ENCODE assay signal across 9 mouse cellular contexts in the genomic region with DNA sequence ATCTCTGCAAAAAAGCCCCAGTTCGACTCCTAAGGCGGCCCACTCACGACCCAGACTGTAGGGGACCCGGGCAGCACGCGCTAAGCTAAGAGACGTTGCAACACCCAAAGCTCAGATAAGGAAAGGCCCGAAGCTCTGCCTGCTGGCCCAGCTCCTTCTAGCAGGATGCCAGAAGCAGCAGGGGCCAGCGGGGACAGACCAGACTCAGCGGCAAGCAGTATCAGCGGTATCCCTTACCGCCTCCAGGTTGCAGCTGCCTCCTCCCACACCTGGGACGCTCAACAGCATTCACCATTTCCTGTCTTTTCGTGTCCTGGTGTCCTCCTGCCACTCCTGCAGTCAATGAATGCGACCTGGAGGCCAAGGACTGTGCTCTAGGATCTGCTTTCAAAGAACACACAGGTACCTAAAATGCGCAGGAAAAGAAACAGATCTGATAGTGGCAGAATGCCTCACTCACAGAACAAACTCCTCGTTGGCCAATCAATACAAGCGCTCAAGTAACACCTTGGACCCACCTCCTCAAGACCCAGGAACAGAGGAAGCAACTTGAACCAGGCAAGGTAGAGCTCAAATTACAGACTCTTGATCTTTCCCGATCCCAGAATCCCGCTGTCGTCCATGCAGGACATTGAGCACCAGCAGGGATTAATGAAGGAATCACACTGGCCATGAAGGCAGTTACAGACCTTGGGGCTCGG. TPM values are rescaled to one million over a fixed set of nuclear protein-coding genes. Genes with fewer than 3 reads are reported as not detected.
A peak's percentile ranks its signal among the peaks of the same experiment; 100 is the strongest.
DNase-seq lines count a peak whose midpoint lies in the region; ATAC-seq and TF ChIP-seq lines count a peak whose summit lies in the region.
"Had no signal": no experiment of that assay in that cellular context is flagged by ENCODE, and none has a peak within 500 bp of the region (broad histone marks: within the 10 kb centered on the region; RNA-seq: fewer than 3 reads in every experiment).

No protein-coding gene starts in this region.

- 0 out of 2 replicates have a peak, but pooled peaks cover 4% of the 10 kb centered on the region for H3K4me1 ChIP-seq in kidney, embryonic 16.5 days (ENCODE audit: insufficient read depth, low read length)
- peaks cover 5% of the 10 kb centered on the region; the same call in 1 of the 2 replicates for H3K4me1 ChIP-seq in heart, embryonic 16.5 days (ENCODE audit: control insufficient read depth, insufficient read depth, low read length)
- no peaks in the 10 kb centered on the region for H3K4me1 ChIP-seq in liver, postnatal 0 days (ENCODE audit: insufficient read depth)
- H3K4me1 ChIP-seq: midbrain, embryonic 12.5 days had no signal

- TF ChIP-seq EP300 in liver, postnatal 0 days (IDR thresholded peaks at IDR 0.05; ENCODE audit: low read depth) = no peak

- peak; percentile 71; the same call in 1 of the 2 replicates for ATAC-seq in kidney, embryonic 16.5 days (ENCODE audit: low FRiP score, low TSS enrichment)
- ATAC-seq in heart, embryonic 16.5 days (replicated peaks; ENCODE audit: extremely low read depth, insufficient read depth, low FRiP score) = no peak
- ATAC-seq in liver, postnatal 0 days = no peak
- ATAC-seq: inflammation-experienced regulatory T-cells, adult 6 months had no signal

- H3K9me3 ChIP-seq in kidney, embryonic 16.5 days (ENCODE audit: low read length) = no peaks in the 10 kb centered on the region
- no peaks in the 10 kb centered on the region for H3K9me3 ChIP-seq in heart, embryonic 16.5 days (replicated peaks; ENCODE audit: control insufficient read depth, low read length)
- no peaks in the 10 kb centered on the region for H3K9me3 ChIP-seq in liver, postnatal 0 days (ENCODE audit: low read length)
- H3K9me3 ChIP-seq: midbrain, embryonic 12.5 days had no signal

- 5% methylated on average over 22 of the region's 22 CpGs for WGBS in kidney, embryonic 16.5 days
- 4% methylated on average over 22 of the region's 22 CpGs for WGBS in heart, embryonic 16.5 days
- 12% methylated on average over 22 of the region's 22 CpGs for WGBS in liver, postnatal 0 days (ENCODE audit: insufficient replicate concordance)

- TF ChIP-seq CTCF in liver, postnatal 0 days (IDR thresholded peaks at IDR 0.05; ENCODE audit: low read depth) = no peak

- DNase-seq in kidney, postnatal 10 days = no peak
- DNase-seq in embryo, embryonic 11.5 days (ENCODE audit: low read depth, low spot score) = peak; percentile 16
- DNase-seq in liver, postnatal 0 days = no peak
- no peak for DNase-seq in right cerebral cortex, postnatal 4 days
- no peak for DNase-seq in adrenal gland, adult 8-10 months

- H3K4me2 ChIP-seq in kidney, embryonic 16.5 days (replicated peaks; ENCODE audit: low read depth, low read length) = peak overlapping the region; percentile 49
- peak overlapping the region; percentile 40 for H3K4me2 ChIP-seq in heart, embryonic 16.5 days (ENCODE audit: low read depth, low read length)
- H3K4me2 ChIP-seq in liver, postnatal 0 days (ENCODE audit: low read depth, low read length) = peak overlapping the region; percentile 46
- H3K4me2 ChIP-seq: midbrain, embryonic 12.5 days had no signal

- H3K27me3 ChIP-seq in kidney, embryonic 16.5 days (ENCODE audit: insufficient read depth, low read length) = no peaks in the 10 kb centered on the region
- H3K27me3 ChIP-seq in heart, embryonic 16.5 days (ENCODE audit: control insufficient read depth, insufficient read depth, low read length) = peaks cover 7% of the 10 kb centered on the region
- no peaks in the 10 kb centered on the region for H3K27me3 ChIP-seq in liver, postnatal 0 days (ENCODE audit: insufficient read depth, low read length)

- H3K4me3 ChIP-seq in kidney, embryonic 16.5 days (ENCODE audit: low read length) = peak overlapping the region; percentile 31
- no peak overlapping the region for H3K4me3 ChIP-seq in heart, embryonic 16.5 days (ENCODE audit: low read length)
- no peak overlapping the region for H3K4me3 ChIP-seq in liver, postnatal 0 days (ENCODE audit: low read depth, low read length)
- H3K4me3 ChIP-seq: midbrain, embryonic 12.5 days had no signal

- H3K36me3 ChIP-seq in kidney, embryonic 16.5 days (ENCODE audit: insufficient read depth, low read length) = peaks cover 20% of the 10 kb centered on the region
- peaks cover 23% of the 10 kb centered on the region for H3K36me3 ChIP-seq in heart, embryonic 16.5 days (ENCODE audit: control insufficient read depth, insufficient read depth)
- H3K36me3 ChIP-seq in liver, postnatal 0 days (replicated peaks; ENCODE audit: insufficient read depth, low read length) = peaks cover under 1% of the 10 kb centered on the region; the same call in 1 of the 2 replicates

- H3K27ac ChIP-seq in kidney, embryonic 16.5 days (ENCODE audit: low read length) = no peak overlapping the region
- no peak overlapping the region for H3K27ac ChIP-seq in heart, embryonic 16.5 days (ENCODE audit: low read length)
- H3K27ac ChIP-seq in liver, postnatal 0 days (ENCODE audit: low read depth) = no peak overlapping the region
- H3K27ac ChIP-seq: midbrain, embryonic 12.5 days had no signal

- H3K9ac ChIP-seq in kidney, embryonic 16.5 days (replicated peaks; ENCODE audit: low read length) = peak overlapping the region; percentile 47; the same call in 1 of the 2 replicates
- no peak overlapping the region for H3K9ac ChIP-seq in heart, embryonic 16.5 days (ENCODE audit: low read length)
- H3K9ac ChIP-seq in liver, postnatal 0 days (replicated peaks) = no peak overlapping the region
- H3K9ac ChIP-seq: midbrain, embryonic 12.5 days had no signal

RNA-seq across cellular contexts. Expression of a gene that starts 13.8 kb away (rescaled TPM):
- 6.4 and 8.3 TPM in 2 replicates for polyA plus RNA-seq in kidney, embryonic 16.5 days (2015; fragmentation: Nextera tagmentation; extraction: Ambion mirVana)
- 6.7 TPM in 2 replicates for polyA plus RNA-seq in heart, embryonic 16.5 days (2015; fragmentation: Nextera tagmentation; extraction: Ambion mirVana)
- 1.4 and 1.7 TPM in 2 replicates for polyA plus RNA-seq in liver, postnatal 0 days (2015; fragmentation: Nextera tagmentation; extraction: Ambion mirVana)
- 10 to 100 TPM in 3 of 4 experiments, 1 to 10 TPM in 1; 8.8 to 21.1 (median 12.5) TPM for total RNA-seq in adrenal gland, adult 8-10 months (2022)

RNA-seq across cellular contexts. Expression of a gene that starts 39.5 kb away (rescaled TPM):
- not detected in 2 replicates for polyA plus RNA-seq in kidney, embryonic 16.5 days (2015; fragmentation: Nextera tagmentation; extraction: Ambion mirVana)
- polyA plus RNA-seq in heart, embryonic 16.5 days (2015; fragmentation: Nextera tagmentation; extraction: Ambion mirVana) = 0.96 TPM in 1 of 2 replicates, not detected in the other
- 0.20 and 0.22 TPM in 2 replicates for polyA plus RNA-seq in liver, postnatal 0 days (2015; fragmentation: Nextera tagmentation; extraction: Ambion mirVana)
- total RNA-seq in adrenal gland, adult 8-10 months (2022) = 10 to 100 TPM in 2 of 4 experiments, 1 to 10 TPM in 2; 5.4 to 28.6 (median 14.3) TPM
- polyA plus RNA-seq: inflammation-experienced regulatory T-cells, adult 6 months; midbrain, embryonic 12.5 days had no signal

RNA-seq across cellular contexts. Expression of a gene that starts 47.6 kb away (rescaled TPM):
- polyA plus RNA-seq in kidney, embryonic 16.5 days (2015; fragmentation: Nextera tagmentation; extraction: Ambion mirVana) = 15.6 and 16.3 TPM in 2 replicates
- polyA plus RNA-seq in heart, embryonic 16.5 days (2015; fragmentation: Nextera tagmentation; extraction: Ambion mirVana) = 6.0 and 8.1 TPM in 2 replicates
- 1.6 and 2.0 TPM in 2 replicates for polyA plus RNA-seq in liver, postnatal 0 days (2015; fragmentation: Nextera tagmentation; extraction: Ambion mirVana)
- 10 to 100 TPM; 11.2 to 18.2 (median 14.1) TPM for total RNA-seq in adrenal gland, adult 8-10 months (2022)
